Mouse (Mus musculus) bone marrow macrophage, adult 2 months (primary cell): ENCODE measurements around the gene Pld1. TPM values are rescaled to one million over a fixed set of nuclear protein-coding genes. Genes with fewer than 3 reads are reported as not detected.

Experiments used
- H3K27ac ChIP-seq: 2 replicates; pipeline ENCODE4 v1.5.1; 2012; ENCODE audit warnings: low read depth, low read length; ENCODE audit not compliant: insufficient read depth
- H3K4me1 ChIP-seq: 2 replicates; pipeline ENCODE4 v1.6.1; 2012; ENCODE audit warnings: low read length; ENCODE audit not compliant: control insufficient read depth, insufficient read depth
- H3K4me3 ChIP-seq: 2 replicates; pipeline ENCODE4 v1.5.1; 2012; ENCODE audit warnings: mild to moderate bottlenecking, low read length, moderate library complexity; ENCODE audit not compliant: insufficient read depth
- CTCF ChIP-seq: IDR thresholded peaks from 2 replicates; pipeline ENCODE4 v1.5.1; 2012; ENCODE audit warnings: low read depth, mild to moderate bottlenecking, low read length, moderate library complexity
- POLR2A ChIP-seq: IDR thresholded peaks from 2 replicates; pipeline ENCODE4 v1.6.1; 2012; ENCODE audit warnings: mild to moderate bottlenecking, low read depth, low read length, borderline replicate concordance
- polyA plus RNA-seq: library from polyadenylated mRNA; stranded (reverse); fragments of >200 nt; gene quantifications from 2 replicates; pipeline ENCODE4 v1.2.4, GENCODE M21; 2012; ENCODE audit not compliant: missing spikeins, insufficient read depth, insufficient read length

The Pld1 gene
- polyA plus RNA-seq, 1 experiment = 16.2 TPM

- no peak for TF ChIP-seq POLR2A
- TF ChIP-seq CTCF = no peak
- no peak overlapping the region for H3K4me3 ChIP-seq
- H3K27ac ChIP-seq = no peak overlapping the region
- H3K4me1 ChIP-seq = peaks cover under 1% of the 10 kb centered on the region
Observed at GRCm38 (mm10) chr3:28037320-28037932, 98.9 kb downstream of the Pld1 start.

- no peak for TF ChIP-seq CTCF
- no peak for TF ChIP-seq POLR2A
- Histone ChIP-seq H3K4me1 (no peaks in the 10 kb centered on the region), H3K4me3 (no peak overlapping the region), H3K27ac (no peak overlapping the region)
Observed at GRCm38 (mm10) chr3:28038106-28038505, 99.6 kb downstream of the Pld1 start.

DNA sequence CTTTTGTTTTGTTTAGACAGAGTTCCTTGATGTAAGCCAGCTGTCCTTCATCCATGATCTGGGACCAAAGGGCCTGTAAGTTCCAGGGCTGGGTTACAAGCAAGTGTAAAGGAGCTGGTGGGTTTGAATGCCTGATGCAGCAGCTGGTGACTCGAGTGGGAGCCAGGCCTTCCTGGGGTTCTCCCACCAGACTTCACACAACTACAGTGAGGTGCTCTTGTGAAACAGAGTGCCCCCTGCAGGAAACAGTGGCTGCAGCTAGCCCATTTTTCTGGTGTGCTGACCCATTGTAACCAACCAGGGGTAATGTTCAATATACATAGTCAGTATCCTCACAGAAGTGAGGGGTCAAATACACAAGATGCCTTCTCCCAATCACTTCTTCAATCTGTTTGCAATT lies 101.3 kb downstream of the Pld1 start:
- Histone ChIP-seq H3K27ac (no peak overlapping the region), H3K4me1 (no peaks in the 10 kb centered on the region), H3K4me3 (no peak overlapping the region)
- TF ChIP-seq CTCF = peak; percentile 31; the same call in 1 of the 2 replicates
- no peak for TF ChIP-seq POLR2A

- Histone ChIP-seq H3K4me3 (no peak overlapping the region), H3K4me1 (no peaks in the 10 kb centered on the region), H3K27ac (no peak overlapping the region)
- TF ChIP-seq CTCF (no peak), POLR2A (no peak)
Observed at GRCm38 (mm10) chr3:28041236-28041635, 102.7 kb downstream of the Pld1 start.

- Histone ChIP-seq H3K27ac (no peak overlapping the region), H3K4me1 (no peaks in the 10 kb centered on the region), H3K4me3 (no peak overlapping the region)
- TF ChIP-seq CTCF = no peak
- TF ChIP-seq POLR2A = no peak
Observed at GRCm38 (mm10) chr3:28042366-28042765, 103.9 kb downstream of the Pld1 start.

- no peaks in the 10 kb centered on the region for H3K4me1 ChIP-seq
- H3K27ac ChIP-seq = no peak overlapping the region
- no peak overlapping the region for H3K4me3 ChIP-seq
- TF ChIP-seq CTCF = no peak
- no peak for TF ChIP-seq POLR2A
Observed at GRCm38 (mm10) chr3:28047599-28047998, 109.1 kb downstream of the Pld1 start.

DNA sequence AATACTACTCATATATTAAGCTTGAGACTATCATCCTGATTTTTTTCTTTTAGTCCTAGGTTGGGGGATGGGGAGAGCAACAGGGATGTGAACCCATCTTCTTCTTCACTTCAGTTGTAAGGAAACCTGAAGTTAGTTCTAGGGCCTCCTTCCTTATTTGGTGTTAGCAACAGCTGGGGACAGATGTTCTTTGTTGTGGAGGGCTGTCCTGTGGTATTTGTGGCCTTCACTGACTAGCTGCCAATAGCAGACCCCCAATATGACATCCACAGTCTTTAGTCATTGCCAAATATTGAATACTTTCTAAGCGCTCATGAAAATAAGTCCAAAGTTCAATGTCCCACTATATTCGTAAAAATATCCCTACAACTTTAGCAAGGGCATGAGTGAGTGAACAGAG lies 111.0 kb downstream of the Pld1 start:
- no peak overlapping the region for H3K27ac ChIP-seq
- H3K4me1 ChIP-seq = peaks cover 6% of the 10 kb centered on the region; the same call in 1 of the 2 replicates
- H3K4me3 ChIP-seq = no peak overlapping the region
- TF ChIP-seq CTCF (no peak), POLR2A (no peak)

DNA sequence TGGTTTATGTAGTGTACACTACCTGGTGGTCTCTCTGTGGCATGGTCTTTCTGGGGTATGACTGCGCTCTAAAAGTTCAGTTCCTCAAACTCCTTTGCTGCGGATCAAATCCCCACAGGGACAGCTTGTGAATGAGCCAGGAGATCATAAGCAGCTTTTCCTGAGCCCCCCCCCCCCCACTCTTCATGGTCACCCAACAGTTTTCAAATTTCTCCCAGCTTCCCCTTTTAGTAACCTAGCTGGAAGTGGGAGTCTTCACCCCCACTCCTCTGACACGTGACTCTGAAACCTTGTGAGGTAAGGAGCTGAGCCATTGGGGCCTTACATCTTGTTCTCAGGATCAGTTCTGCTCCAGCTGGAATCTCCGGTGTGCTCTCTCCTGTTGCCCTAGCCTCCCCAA lies 114.6 kb downstream of the Pld1 start:
- Histone ChIP-seq H3K4me3 (no peak overlapping the region), H3K27ac (no peak overlapping the region), H3K4me1 (peaks cover 13% of the 10 kb centered on the region)
- TF ChIP-seq CTCF = no peak
- no peak for TF ChIP-seq POLR2A

DNA sequence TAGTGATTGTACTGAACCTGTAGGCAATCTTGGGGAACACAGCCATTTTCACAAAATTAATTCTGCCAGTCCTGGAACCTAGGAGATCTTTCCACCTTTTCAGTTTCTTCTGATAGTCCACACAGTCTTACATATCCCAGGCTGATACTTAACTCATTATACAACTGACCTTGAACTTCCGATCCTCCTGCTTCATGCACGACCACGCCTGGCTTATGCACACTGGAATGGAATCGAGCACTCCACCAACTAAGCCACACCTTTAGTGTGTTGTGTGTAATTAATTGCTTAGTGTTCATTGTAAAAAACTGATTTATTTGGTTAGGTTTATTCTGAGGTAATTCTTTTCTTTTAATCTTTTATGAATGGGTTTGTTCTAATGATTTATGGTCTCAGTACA lies 122.2 kb downstream of the Pld1 start:
- TF ChIP-seq CTCF (no peak), POLR2A (no peak)
- peaks cover 9% of the 10 kb centered on the region for H3K4me1 ChIP-seq

GRCm38 (mm10) chr3:28061155-28061554 lies 122.7 kb downstream of the Pld1 start:
- TF ChIP-seq CTCF (no peak), POLR2A (no peak)
- H3K27ac ChIP-seq = no peak overlapping the region
- H3K4me3 ChIP-seq = no peak overlapping the region
- H3K4me1 ChIP-seq = peaks cover 9% of the 10 kb centered on the region

More for the DNA sequence above, 122.2 kb downstream of the Pld1 start:
- Histone ChIP-seq H3K27ac (no peak overlapping the region), H3K4me3 (no peak overlapping the region)

DNA sequence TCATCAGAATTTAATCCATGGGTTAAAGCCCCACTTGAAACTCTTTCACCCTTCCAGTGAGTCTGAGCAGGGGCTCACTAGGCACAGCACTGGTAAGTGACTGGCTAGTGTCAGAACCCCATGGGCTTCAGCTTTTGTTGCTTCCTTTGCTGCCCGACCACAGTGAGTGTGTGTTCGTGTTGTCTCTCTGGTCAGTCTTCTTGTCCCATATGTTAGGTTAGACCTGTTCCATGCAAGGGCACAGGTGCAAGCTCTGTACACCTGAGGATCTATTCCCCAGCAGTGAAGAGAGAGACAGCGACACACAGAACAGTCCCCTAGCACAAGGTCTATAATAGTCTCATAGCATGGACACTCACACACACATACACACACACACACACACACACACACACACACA lies 140.7 kb downstream of the Pld1 start:
- peaks cover 14% of the 10 kb centered on the region for H3K4me1 ChIP-seq
- H3K4me3 ChIP-seq = no peak overlapping the region
- no peak overlapping the region for H3K27ac ChIP-seq
- TF ChIP-seq POLR2A (no peak), CTCF (no peak)

DNA sequence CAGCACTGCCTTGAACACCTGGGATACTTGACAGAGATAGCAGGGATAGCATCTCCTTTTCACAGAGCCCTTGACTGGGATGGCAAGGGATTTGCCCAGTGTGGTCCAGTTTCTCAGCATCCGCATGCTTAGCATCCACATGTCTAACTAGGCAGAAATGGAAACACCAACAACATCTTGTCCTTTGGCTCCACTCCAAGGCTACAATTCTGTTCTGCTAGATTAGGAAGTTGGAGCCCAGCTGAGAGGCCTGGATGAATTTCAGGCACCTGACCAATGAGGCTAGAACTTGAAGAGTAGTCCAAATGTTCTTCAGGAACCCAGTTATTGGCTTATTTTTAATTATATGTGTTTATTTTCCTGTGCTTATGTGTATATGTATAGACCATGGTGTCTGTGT lies 141.6 kb downstream of the Pld1 start:
- TF ChIP-seq POLR2A (no peak), CTCF (no peak)
- Histone ChIP-seq H3K4me3 (no peak overlapping the region), H3K4me1 (peaks cover 12% of the 10 kb centered on the region), H3K27ac (no peak overlapping the region)
